Mouse (Mus musculus) mouse embryonic stem cell (cell line): ENCODE results near the gene Apex1.
"Not testable (repeated sequence)": the region's sequence is repeated elsewhere in the genome, so short reads cannot be mapped to it uniquely, and the experiment has no call there.

Source experiments
- in situ Hi-C, 2 experiments: fragments of 300-500 bp; cut with MboI; formaldehyde crosslinking; loops; 1 replicate in 1 of 2; 3 replicates in 1 of 2; pipeline ENCODE4 v1.14.3; 2019 to 2020; ENCODE audit warnings: low sequenced_read_pairs in 2 of 2, low pct_unique_long_range_greater_than_20kb in 1 of 2, mixed read lengths in 1 of 2; ENCODE audit not compliant: unreplicated experiment in 1 of 2

Apex1 gene

GRCm38 (mm10) chr14:50924281-50925064 lies at the start of gene Apex1, which contains the start of gene Osgep:
Apex1 (plus strand) TSS chr14:50924968.
Osgep (minus strand) TSS chr14:50924893.
- in situ Hi-C loops: loop anchor here in 1 of 2 experiments (25.0 kb wide), 1 partner anchor 1088 kb away; the partner anchor contains the start of genes Tmem253 and Zfp219

- in situ Hi-C loops: no loop called here
Measured at GRCm38 (mm10) chr14:50875175-50875574, 49.6 kb upstream of the Apex1 start.

GRCm38 (mm10) chr14:50875591-50876230 lies 49.1 kb upstream of the Apex1 start:
- in situ Hi-C loops: no loop called here

- in situ Hi-C loops: no loop called here
Measured at GRCm38 (mm10) chr14:50876236-50876950, 48.4 kb upstream of the Apex1 start.

- in situ Hi-C loops: no loop called here
Measured at GRCm38 (mm10) chr14:50891621-50892020, 33.1 kb upstream of the Apex1 start.

- in situ Hi-C loops: no loop called here
Measured at GRCm38 (mm10) chr14:50892091-50892490, 32.7 kb upstream of the Apex1 start.

GRCm38 (mm10) chr14:50892541-50893459 lies 32.0 kb upstream of the Apex1 start:
- in situ Hi-C loops: no loop called here

GRCm38 (mm10) chr14:50895407-50895806 lies 29.4 kb upstream of the Apex1 start:
- in situ Hi-C loops: no loop called here

GRCm38 (mm10) chr14:50895985-50896746 lies 28.6 kb upstream of the Apex1 start:
- in situ Hi-C loops: no loop called here

- in situ Hi-C loops: no loop called here
Measured at GRCm38 (mm10) chr14:50896747-50897373, 27.9 kb upstream of the Apex1 start.

- in situ Hi-C loops: no loop called here
Measured at GRCm38 (mm10) chr14:50897374-50897765, 27.4 kb upstream of the Apex1 start, which contains the start of gene Klhl33. Klhl33 (minus strand) TSS chr14:50897507.

GRCm38 (mm10) chr14:50897992-50898391 lies 26.8 kb upstream of the Apex1 start:
- in situ Hi-C loops: not testable (repeated sequence)

GRCm38 (mm10) chr14:50903973-50904827 lies 20.6 kb upstream of the Apex1 start:
- in situ Hi-C loops: no loop called here

- in situ Hi-C loops: no loop called here
Measured at GRCm38 (mm10) chr14:50904828-50905129, 20.0 kb upstream of the Apex1 start.

- in situ Hi-C loops: not testable (repeated sequence)
Measured at GRCm38 (mm10) chr14:50905327-50905726, 19.4 kb upstream of the Apex1 start.

- in situ Hi-C loops: no loop called here
Measured at GRCm38 (mm10) chr14:50908126-50908525, 16.6 kb upstream of the Apex1 start.
